In genomic region chr12:40286539-40286938, GRCm38 (mm10) we compare ENCODE assay signal across 15 mouse cellular contexts.
"Had no signal": no experiment of that assay in that cellular context is flagged by ENCODE, and none has a peak within 500 bp of the region (broad histone marks: within the 10 kb centered on the region; RNA-seq: fewer than 3 reads in every experiment).

No protein-coding gene starts in this region.

- H3K27me3 ChIP-seq: limb, embryonic 15.5 days; liver, embryonic 13.5 days; lung, embryonic 15.5 days; midbrain, embryonic 13.5 days; neural tube, embryonic 12.5 days had no signal

- H3K4me2 ChIP-seq: limb, embryonic 15.5 days; liver, embryonic 13.5 days; lung, embryonic 15.5 days; midbrain, embryonic 13.5 days; neural tube, embryonic 12.5 days had no signal

- H3K9me3 ChIP-seq: limb, embryonic 15.5 days; liver, embryonic 13.5 days; lung, embryonic 15.5 days; midbrain, embryonic 13.5 days had no signal

- DNase-seq: liver, embryonic 13.5 days; liver, postnatal 0 days; lung, postnatal 14 days; right cerebral cortex, postnatal 4 days; spleen, adult 18-20 months; thymus, adult 2 months; thymus, postnatal 25 days had no signal

- H3K9ac ChIP-seq: limb, embryonic 15.5 days; liver, embryonic 13.5 days; liver, postnatal 0 days; lung, embryonic 15.5 days; midbrain, embryonic 13.5 days; neural tube, embryonic 12.5 days had no signal

- H3K27ac ChIP-seq: left cerebral cortex, adult 2 months; limb, embryonic 15.5 days; liver, embryonic 13.5 days; lung, embryonic 15.5 days; macrophage; midbrain, embryonic 13.5 days; neural tube, embryonic 12.5 days had no signal

- H3K4me3 ChIP-seq: left cerebral cortex, adult 2 months; limb, embryonic 15.5 days; liver, embryonic 13.5 days; lung, embryonic 15.5 days; megakaryocyte, embryonic 14.5 days; midbrain, embryonic 13.5 days; neural tube, embryonic 12.5 days had no signal

- ATAC-seq: intestine, embryonic 16.5 days; liver, postnatal 0 days; midbrain, embryonic 13.5 days had no signal

- H3K4me1 ChIP-seq: limb, embryonic 15.5 days; liver, embryonic 13.5 days; lung, embryonic 15.5 days; megakaryocyte, embryonic 14.5 days; neural tube, embryonic 12.5 days had no signal

- H3K36me3 ChIP-seq: limb, embryonic 15.5 days; liver, embryonic 13.5 days; lung, embryonic 15.5 days; neural tube, embryonic 12.5 days had no signal
